In genomic region chr16:8306389-8306788, GRCm38 (mm10) we compare ENCODE assay signal across 14 mouse cellular contexts.
DNase-seq lines count a peak whose midpoint lies in the region; ATAC-seq and TF ChIP-seq lines count a peak whose summit lies in the region.
"Had no signal": no experiment of that assay in that cellular context is flagged by ENCODE, and none has a peak within 500 bp of the region (broad histone marks: within the 10 kb centered on the region; RNA-seq: fewer than 3 reads in every experiment).

No protein-coding gene starts in this region.

- no peak overlapping the region for H3K4me3 ChIP-seq in thymus, adult 2 months (ENCODE audit: control insufficient read depth, insufficient read depth, low read length)
- H3K4me3 ChIP-seq in heart, embryonic 12.5 days, result no peak overlapping the region
- no peak overlapping the region for H3K4me3 ChIP-seq in heart, embryonic 11.5 days (ENCODE audit: low read depth, low read length)
- H3K4me3 ChIP-seq: embryonic facial prominence, embryonic 15.5 days; gastrocnemius, adult 2 months; liver, embryonic 12.5 days; neural tube, embryonic 12.5 days had no signal

- no peak for ATAC-seq in heart, embryonic 12.5 days (ENCODE audit: insufficient number of reproducible peaks, low FRiP score)
- ATAC-seq in heart, embryonic 11.5 days (replicated peaks; ENCODE audit: insufficient number of reproducible peaks, low FRiP score, low TSS enrichment), result no peak
- ATAC-seq: intestine, embryonic 16.5 days; liver, embryonic 12.5 days had no signal

- H3K27ac ChIP-seq in thymus, adult 2 months (ENCODE audit: control insufficient read depth, insufficient read depth, low read length), result no peak overlapping the region
- no peak overlapping the region for H3K27ac ChIP-seq in heart, embryonic 12.5 days (ENCODE audit: poor library complexity, severe bottlenecking)
- H3K27ac ChIP-seq in heart, embryonic 11.5 days (ENCODE audit: low read depth, low read length), result no peak overlapping the region
- H3K27ac ChIP-seq: embryonic facial prominence, embryonic 15.5 days; gastrocnemius, adult 2 months; liver, embryonic 12.5 days; neural tube, embryonic 12.5 days had no signal

- WGBS in thymus, adult 2 months, result 41% methylated on average over 8 of the region's 8 CpGs
- 70% methylated on average over 8 of the region's 8 CpGs for WGBS in heart, embryonic 12.5 days
- WGBS in heart, embryonic 11.5 days (ENCODE audit: insufficient replicate concordance), result 80% methylated on average over 8 of the region's 8 CpGs

- H3K9me3 ChIP-seq in heart, embryonic 12.5 days (replicated peaks), result no peaks in the 10 kb centered on the region
- no peaks in the 10 kb centered on the region for H3K9me3 ChIP-seq in heart, embryonic 11.5 days (replicated peaks; ENCODE audit: control insufficient read depth, low read length)
- H3K9me3 ChIP-seq: embryonic facial prominence, embryonic 15.5 days; liver, embryonic 12.5 days; neural tube, embryonic 12.5 days had no signal

- TF ChIP-seq CTCF in thymus, adult 2 months (IDR thresholded peaks at IDR 0.05; ENCODE audit: borderline replicate concordance, control insufficient read depth, extremely low read depth, insufficient read depth, low read length, poor library complexity), result no peak

- no peaks in the 10 kb centered on the region for H3K27me3 ChIP-seq in thymus, adult 2 months (ENCODE audit: control insufficient read depth, insufficient read depth, low read length)
- H3K27me3 ChIP-seq in heart, embryonic 12.5 days (replicated peaks), result no peaks in the 10 kb centered on the region
- no peaks in the 10 kb centered on the region for H3K27me3 ChIP-seq in heart, embryonic 11.5 days (ENCODE audit: control insufficient read depth, insufficient read depth, low read length)
- H3K27me3 ChIP-seq: embryonic facial prominence, embryonic 15.5 days; liver, embryonic 12.5 days; neural tube, embryonic 12.5 days had no signal

- peak; percentile 48 to 69 for DNase-seq in left cerebral cortex, adult 18-20 months (ENCODE audit: low spot score in 2 of 2)
- DNase-seq in left cerebral cortex, postnatal 10 days (ENCODE audit: extremely low spot score in 1 of 2, low spot score in 2 of 2), result no peak
- peak; percentile 37 for DNase-seq in R1 (ENCODE audit: low read depth, low spot score)
- DNase-seq in left cerebral cortex, postnatal 14 days (ENCODE audit: low spot score in 2 of 2), result peak; percentile 32 to 44
- peak; percentile 56 for DNase-seq in thymus, adult 2 months
- DNase-seq in adrenal gland, postnatal 25 days, result no peak
- DNase-seq: cerebellum, adult 18-20 months; gastrocnemius, adult 2 months had no signal

- H3K4me2 ChIP-seq in heart, embryonic 12.5 days, result no peak overlapping the region
- H3K4me2 ChIP-seq in heart, embryonic 11.5 days, result no peak overlapping the region
- H3K4me2 ChIP-seq: embryonic facial prominence, embryonic 15.5 days; liver, embryonic 12.5 days; neural tube, embryonic 12.5 days had no signal

- no peaks in the 10 kb centered on the region; the same call in 1 of the 2 replicates for H3K4me1 ChIP-seq in thymus, adult 2 months (replicated peaks; ENCODE audit: control insufficient read depth, insufficient read depth, low read length)
- 0 out of 2 replicates have a peak, but pooled peaks cover 3% of the 10 kb centered on the region for H3K4me1 ChIP-seq in heart, embryonic 12.5 days (replicated peaks)
- H3K4me1 ChIP-seq in heart, embryonic 11.5 days (ENCODE audit: control insufficient read depth, insufficient read depth, low read length), result no peaks in the 10 kb centered on the region
- H3K4me1 ChIP-seq: embryonic facial prominence, embryonic 15.5 days; liver, embryonic 12.5 days; neural tube, embryonic 12.5 days had no signal

- TF ChIP-seq POLR2A in thymus, adult 2 months (IDR thresholded peaks at IDR 0.05; ENCODE audit: control insufficient read depth, extremely low read depth, insufficient read depth, low read length, poor library complexity), result no peak

- no peaks in the 10 kb centered on the region for H3K36me3 ChIP-seq in thymus, adult 2 months (ENCODE audit: control insufficient read depth, insufficient read depth, low read length)
- H3K36me3 ChIP-seq in heart, embryonic 12.5 days, result no peaks in the 10 kb centered on the region
- H3K36me3 ChIP-seq in heart, embryonic 11.5 days (ENCODE audit: control insufficient read depth, insufficient read depth, low read length), result no peaks in the 10 kb centered on the region
- H3K36me3 ChIP-seq: embryonic facial prominence, embryonic 15.5 days; liver, embryonic 12.5 days; neural tube, embryonic 12.5 days had no signal

- intact Hi-C loops in left cerebral cortex, postnatal 10 days (cut with DNase I), result no loop called here
- intact Hi-C loops in left cerebral cortex, postnatal 14 days (cut with DNase I), result no loop called here

- H3K9ac ChIP-seq in heart, embryonic 12.5 days, result no peak overlapping the region
- no peak overlapping the region for H3K9ac ChIP-seq in heart, embryonic 11.5 days (ENCODE audit: low read depth, low read length)
- H3K9ac ChIP-seq: embryonic facial prominence, embryonic 15.5 days; liver, embryonic 12.5 days; neural tube, embryonic 12.5 days had no signal

Comparison
In these comparisons a context has a peak if more than half of its experiments do, and no peak if none do; other contexts are left out.
1. DNase-seq: peak in left cerebral cortex, adult 18-20 months (2 of 2), R1 (single experiment), left cerebral cortex, postnatal 14 days (2 of 2) and thymus, adult 2 months (single experiment); none in left cerebral cortex, postnatal 10 days (0 of 2) and adrenal gland, postnatal 25 days (single experiment).